Mouse (Mus musculus): ENCODE data around the gene Rad9a. TPM values are rescaled to one million over a fixed set of nuclear protein-coding genes. Genes with fewer than 3 reads are reported as not detected.
A peak's percentile ranks its signal among the peaks of the same experiment; 100 is the strongest.

Gene Rad9a
- polyA plus RNA-seq, 1 experiment, result 9.2 TPM

GRCm38 (mm10) chr19:4218784-4219183 is 17.3 kb upstream of the Rad9a start:
- Histone ChIP-seq H3K27me3 (ENCODE audit: control insufficient read depth, insufficient read depth, low read length) (no peaks in the 10 kb centered on the region; the same call in 1 of the 2 replicates), H3K4me1 (ENCODE audit: control insufficient read depth, insufficient read depth, low read length) (peaks cover 13% of the 10 kb centered on the region), H3K36me3 (ENCODE audit: control insufficient read depth, insufficient read depth, low read length) (no peaks in the 10 kb centered on the region), H3K4me3 (ENCODE audit: control insufficient read depth, low read depth, low read length) (no peak overlapping the region), H3K27ac (ENCODE audit: control insufficient read depth, insufficient read depth, low read depth, low read length) (no peak overlapping the region)
- TF ChIP-seq CTCF (IDR thresholded peaks at IDR 0.05; ENCODE audit: control insufficient read depth, insufficient read depth, insufficient replicate concordance, low read depth, low read length), result no peak
- TF ChIP-seq POLR2A (IDR thresholded peaks at IDR 0.05; ENCODE audit: control insufficient read depth, low read depth, low read length), result no peak

GRCm38 (mm10) chr19:4218293-4218692 is 16.8 kb upstream of the Rad9a start:
- Histone ChIP-seq H3K4me1 (ENCODE audit: control insufficient read depth, insufficient read depth, low read length) (peaks cover 18% of the 10 kb centered on the region), H3K27me3 (ENCODE audit: control insufficient read depth, insufficient read depth, low read length) (no peaks in the 10 kb centered on the region; the same call in 1 of the 2 replicates)
- no peak for TF ChIP-seq CTCF (IDR thresholded peaks at IDR 0.05; ENCODE audit: control insufficient read depth, insufficient read depth, insufficient replicate concordance, low read depth, low read length)
- TF ChIP-seq POLR2A (IDR thresholded peaks at IDR 0.05; ENCODE audit: control insufficient read depth, low read depth, low read length), result no peak

GRCm38 (mm10) chr19:4217855-4218254 is 16.4 kb upstream of the Rad9a start:
- H3K4me1 ChIP-seq (ENCODE audit: control insufficient read depth, insufficient read depth, low read length), result peaks cover 21% of the 10 kb centered on the region
- H3K36me3 ChIP-seq (ENCODE audit: control insufficient read depth, insufficient read depth, low read length), result no peaks in the 10 kb centered on the region
- no peak for TF ChIP-seq POLR2A (IDR thresholded peaks at IDR 0.05; ENCODE audit: control insufficient read depth, low read depth, low read length)
- no peak for TF ChIP-seq CTCF (IDR thresholded peaks at IDR 0.05; ENCODE audit: control insufficient read depth, insufficient read depth, insufficient replicate concordance, low read depth, low read length)
- H3K27me3 ChIP-seq (ENCODE audit: control insufficient read depth, insufficient read depth, low read length), result no peaks in the 10 kb centered on the region; the same call in 1 of the 2 replicates
- H3K4me3 ChIP-seq (ENCODE audit: control insufficient read depth, low read depth, low read length), result no peak overlapping the region
- H3K27ac ChIP-seq (ENCODE audit: control insufficient read depth, insufficient read depth, low read depth, low read length), result no peak overlapping the region

More at GRCm38 (mm10) chr19:4218293-4218692, 16.8 kb upstream of the Rad9a start:
- H3K4me3 ChIP-seq (ENCODE audit: control insufficient read depth, low read depth, low read length), result no peak overlapping the region
- H3K27ac ChIP-seq (ENCODE audit: control insufficient read depth, insufficient read depth, low read depth, low read length), result no peak overlapping the region
- no peaks in the 10 kb centered on the region for H3K36me3 ChIP-seq (ENCODE audit: control insufficient read depth, insufficient read depth, low read length)

- Histone ChIP-seq H3K27me3 (ENCODE audit: control insufficient read depth, insufficient read depth, low read length) (no peaks in the 10 kb centered on the region; the same call in 1 of the 2 replicates), H3K27ac (ENCODE audit: control insufficient read depth, insufficient read depth, low read depth, low read length) (no peak overlapping the region)
Observed at GRCm38 (mm10) chr19:4217140-4217539, 15.7 kb upstream of the Rad9a start.

GRCm38 (mm10) chr19:4216041-4216685 is 14.7 kb upstream of the Rad9a start:
- Histone ChIP-seq H3K27ac (ENCODE audit: control insufficient read depth, insufficient read depth, low read depth, low read length) (no peak overlapping the region), H3K4me3 (ENCODE audit: control insufficient read depth, low read depth, low read length) (no peak overlapping the region), H3K36me3 (ENCODE audit: control insufficient read depth, insufficient read depth, low read length) (no peaks in the 10 kb centered on the region), H3K27me3 (ENCODE audit: control insufficient read depth, insufficient read depth, low read length) (no peaks in the 10 kb centered on the region; the same call in 1 of the 2 replicates), H3K4me1 (ENCODE audit: control insufficient read depth, insufficient read depth, low read length) (peaks cover 21% of the 10 kb centered on the region)
- no peak for TF ChIP-seq POLR2A (IDR thresholded peaks at IDR 0.05; ENCODE audit: control insufficient read depth, low read depth, low read length)
- TF ChIP-seq CTCF (IDR thresholded peaks at IDR 0.05; ENCODE audit: control insufficient read depth, insufficient read depth, insufficient replicate concordance, low read depth, low read length), result peak; percentile 5; the same call in 1 of the 2 replicates

More at GRCm38 (mm10) chr19:4217140-4217539, 15.7 kb upstream of the Rad9a start:
- no peak for TF ChIP-seq CTCF (IDR thresholded peaks at IDR 0.05; ENCODE audit: control insufficient read depth, insufficient read depth, insufficient replicate concordance, low read depth, low read length)
- TF ChIP-seq POLR2A (IDR thresholded peaks at IDR 0.05; ENCODE audit: control insufficient read depth, low read depth, low read length), result no peak
- Histone ChIP-seq H3K36me3 (ENCODE audit: control insufficient read depth, insufficient read depth, low read length) (no peaks in the 10 kb centered on the region), H3K4me1 (ENCODE audit: control insufficient read depth, insufficient read depth, low read length) (peaks cover 21% of the 10 kb centered on the region), H3K4me3 (ENCODE audit: control insufficient read depth, low read depth, low read length) (no peak overlapping the region)

- Histone ChIP-seq H3K27ac (ENCODE audit: control insufficient read depth, insufficient read depth, low read depth, low read length) (no peak overlapping the region), H3K27me3 (ENCODE audit: control insufficient read depth, insufficient read depth, low read length) (no peaks in the 10 kb centered on the region; the same call in 1 of the 2 replicates), H3K4me3 (ENCODE audit: control insufficient read depth, low read depth, low read length) (peak overlapping the region; percentile 61), H3K36me3 (ENCODE audit: control insufficient read depth, insufficient read depth, low read length) (no peaks in the 10 kb centered on the region), H3K4me1 (ENCODE audit: control insufficient read depth, insufficient read depth, low read length) (peaks cover 21% of the 10 kb centered on the region)
- TF ChIP-seq POLR2A (IDR thresholded peaks at IDR 0.05; ENCODE audit: control insufficient read depth, low read depth, low read length), result no peak
- no peak for TF ChIP-seq CTCF (IDR thresholded peaks at IDR 0.05; ENCODE audit: control insufficient read depth, insufficient read depth, insufficient replicate concordance, low read depth, low read length)
Observed at GRCm38 (mm10) chr19:4215451-4215840, 14.0 kb upstream of the Rad9a start.

GRCm38 (mm10) chr19:4214771-4215450 is 13.4 kb upstream of the Rad9a start:
- H3K27me3 ChIP-seq (ENCODE audit: control insufficient read depth, insufficient read depth, low read length), result no peaks in the 10 kb centered on the region; the same call in 1 of the 2 replicates
- no peak overlapping the region for H3K27ac ChIP-seq (ENCODE audit: control insufficient read depth, insufficient read depth, low read depth, low read length)

More at GRCm38 (mm10) chr19:4214771-4215450, 13.4 kb upstream of the Rad9a start:
- H3K36me3 ChIP-seq (ENCODE audit: control insufficient read depth, insufficient read depth, low read length), result no peaks in the 10 kb centered on the region
- H3K4me1 ChIP-seq (ENCODE audit: control insufficient read depth, insufficient read depth, low read length), result peaks cover 21% of the 10 kb centered on the region
- H3K4me3 ChIP-seq (ENCODE audit: control insufficient read depth, low read depth, low read length), result peak overlapping the region; percentile 79
- TF ChIP-seq POLR2A (IDR thresholded peaks at IDR 0.05; ENCODE audit: control insufficient read depth, low read depth, low read length) (no peak), CTCF (IDR thresholded peaks at IDR 0.05; ENCODE audit: control insufficient read depth, insufficient read depth, insufficient replicate concordance, low read depth, low read length) (no peak)
